In the genomic region with DNA sequence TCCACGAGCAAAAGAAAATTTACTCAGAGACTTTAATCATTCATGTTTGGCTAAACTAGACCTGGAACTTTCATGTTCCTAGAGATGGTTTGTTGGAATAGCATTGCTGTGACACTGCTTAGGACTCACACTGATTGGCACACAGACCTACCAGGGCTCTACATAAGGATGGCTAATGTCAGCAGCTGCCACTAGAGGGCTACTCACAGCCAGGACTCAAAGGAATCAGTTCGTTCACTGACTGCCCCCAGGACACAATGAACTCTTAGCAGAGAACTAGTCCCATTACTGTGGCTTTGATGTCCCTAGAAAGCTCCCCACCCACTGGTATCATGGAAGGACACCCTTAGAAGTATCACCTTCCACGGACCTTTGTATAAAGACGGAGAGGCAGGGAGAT, we compare ENCODE assay signal across 9 mouse cellular contexts.
A peak's percentile ranks its signal among the peaks of the same experiment; 100 is the strongest.
DNase-seq lines count a peak whose midpoint lies in the region; ATAC-seq and TF ChIP-seq lines count a peak whose summit lies in the region.
"Had no signal": no experiment of that assay in that cellular context is flagged by ENCODE, and none has a peak within 500 bp of the region (broad histone marks: within the 10 kb centered on the region; RNA-seq: fewer than 3 reads in every experiment).

No protein-coding gene starts in this region.

- H3K4me3 ChIP-seq in forebrain, postnatal 0 days (ENCODE audit: low read depth, low read length), result no peak overlapping the region
- H3K4me3 ChIP-seq in forebrain, embryonic 12.5 days (replicated peaks), result no peak overlapping the region
- no peak overlapping the region for H3K4me3 ChIP-seq in neural tube, embryonic 15.5 days (replicated peaks)
- H3K4me3 ChIP-seq: neural tube, embryonic 12.5 days had no signal

- H3K4me2 ChIP-seq in forebrain, postnatal 0 days (ENCODE audit: low read depth), result no peak overlapping the region
- no peak overlapping the region for H3K4me2 ChIP-seq in forebrain, embryonic 12.5 days
- no peak overlapping the region for H3K4me2 ChIP-seq in neural tube, embryonic 15.5 days
- H3K4me2 ChIP-seq: neural tube, embryonic 12.5 days had no signal

- H3K9me3 ChIP-seq in forebrain, postnatal 0 days (ENCODE audit: low read length), result no peaks in the 10 kb centered on the region
- no peaks in the 10 kb centered on the region for H3K9me3 ChIP-seq in forebrain, embryonic 12.5 days
- H3K9me3 ChIP-seq in neural tube, embryonic 15.5 days (replicated peaks), result no peaks in the 10 kb centered on the region
- H3K9me3 ChIP-seq: neural tube, embryonic 12.5 days had no signal

- DNase-seq in forebrain, postnatal 0 days, result no peak
- DNase-seq in neural tube, embryonic 10.5 days (ENCODE audit: extremely low spot score, low spot score), result peak; percentile 43
- DNase-seq in embryo, embryonic 11 days, result peak; percentile 66
- DNase-seq in retina, embryonic 14.5 days (ENCODE audit: low spot score), result peak; percentile 67
- DNase-seq in ovary, adult 18-20 months (ENCODE audit: low spot score), result no peak
- no peak for DNase-seq in heart, adult 9 months (ENCODE audit: low spot score in 2 of 2)

- TF ChIP-seq CTCF in forebrain, postnatal 0 days (IDR thresholded peaks at IDR 0.05; ENCODE audit: low read depth), result peak; percentile 59

- H3K9ac ChIP-seq in forebrain, postnatal 0 days, result no peak overlapping the region
- no peak overlapping the region for H3K9ac ChIP-seq in forebrain, embryonic 12.5 days
- H3K9ac ChIP-seq in neural tube, embryonic 15.5 days (replicated peaks), result no peak overlapping the region
- H3K9ac ChIP-seq: neural tube, embryonic 12.5 days had no signal

- no peaks in the 10 kb centered on the region for H3K36me3 ChIP-seq in forebrain, postnatal 0 days (ENCODE audit: insufficient read depth)
- no peaks in the 10 kb centered on the region for H3K36me3 ChIP-seq in forebrain, embryonic 12.5 days (replicated peaks)
- H3K36me3 ChIP-seq in neural tube, embryonic 15.5 days, result no peaks in the 10 kb centered on the region
- H3K36me3 ChIP-seq: neural tube, embryonic 12.5 days had no signal

- H3K27me3 ChIP-seq in forebrain, postnatal 0 days (ENCODE audit: insufficient read depth, low read length), result no peaks in the 10 kb centered on the region
- 0 out of 2 replicates have a peak, but pooled peaks cover 3% of the 10 kb centered on the region for H3K27me3 ChIP-seq in forebrain, embryonic 12.5 days
- no peaks in the 10 kb centered on the region for H3K27me3 ChIP-seq in neural tube, embryonic 15.5 days (replicated peaks)
- H3K27me3 ChIP-seq: neural tube, embryonic 12.5 days had no signal

- WGBS in forebrain, postnatal 0 days, result 30% methylated on average over 4 of the region's 4 CpGs
- 37% methylated on average over 4 of the region's 4 CpGs for WGBS in forebrain, embryonic 12.5 days
- WGBS in neural tube, embryonic 15.5 days, result 28% methylated on average over 4 of the region's 4 CpGs

- no peak overlapping the region for H3K27ac ChIP-seq in forebrain, postnatal 0 days (ENCODE audit: low read depth, low read length)
- no peak overlapping the region for H3K27ac ChIP-seq in forebrain, embryonic 12.5 days
- no peak overlapping the region for H3K27ac ChIP-seq in neural tube, embryonic 15.5 days (replicated peaks)
- H3K27ac ChIP-seq: neural tube, embryonic 12.5 days had no signal

- H3K4me1 ChIP-seq in forebrain, postnatal 0 days (ENCODE audit: insufficient read depth), result no peaks in the 10 kb centered on the region
- no peaks in the 10 kb centered on the region for H3K4me1 ChIP-seq in forebrain, embryonic 12.5 days
- no peaks in the 10 kb centered on the region for H3K4me1 ChIP-seq in neural tube, embryonic 15.5 days
- H3K4me1 ChIP-seq: neural tube, embryonic 12.5 days had no signal

- ATAC-seq in forebrain, postnatal 0 days, result no peak
- ATAC-seq in forebrain, embryonic 12.5 days (ENCODE audit: low FRiP score), result no peak
- ATAC-seq in neural tube, embryonic 15.5 days (ENCODE audit: low FRiP score), result no peak

Comparison
In these comparisons a context has a peak if more than half of its experiments do, and no peak if none do; other contexts are left out.
1. DNase-seq: peak in neural tube, embryonic 10.5 days (single experiment), embryo, embryonic 11 days (single experiment) and retina, embryonic 14.5 days (single experiment); none in forebrain, postnatal 0 days (single experiment), ovary, adult 18-20 months (single experiment) and heart, adult 9 months (0 of 2).